Mouse (Mus musculus) c-Kit-positive CD71-positive TER-119-positive erythroid progenitor cells, embryonic 14.5 days (primary cell): Measurements from ENCODE around the gene Swsap1.
A peak's percentile ranks its signal among the peaks of the same experiment; 100 is the strongest.

Experiments used
- DNase-seq: peaks from one replicate; pipeline ENCODE4 v3.0.0-alpha.2; 2013; ENCODE audit warnings: low spot score

Swsap1 gene

DNA sequence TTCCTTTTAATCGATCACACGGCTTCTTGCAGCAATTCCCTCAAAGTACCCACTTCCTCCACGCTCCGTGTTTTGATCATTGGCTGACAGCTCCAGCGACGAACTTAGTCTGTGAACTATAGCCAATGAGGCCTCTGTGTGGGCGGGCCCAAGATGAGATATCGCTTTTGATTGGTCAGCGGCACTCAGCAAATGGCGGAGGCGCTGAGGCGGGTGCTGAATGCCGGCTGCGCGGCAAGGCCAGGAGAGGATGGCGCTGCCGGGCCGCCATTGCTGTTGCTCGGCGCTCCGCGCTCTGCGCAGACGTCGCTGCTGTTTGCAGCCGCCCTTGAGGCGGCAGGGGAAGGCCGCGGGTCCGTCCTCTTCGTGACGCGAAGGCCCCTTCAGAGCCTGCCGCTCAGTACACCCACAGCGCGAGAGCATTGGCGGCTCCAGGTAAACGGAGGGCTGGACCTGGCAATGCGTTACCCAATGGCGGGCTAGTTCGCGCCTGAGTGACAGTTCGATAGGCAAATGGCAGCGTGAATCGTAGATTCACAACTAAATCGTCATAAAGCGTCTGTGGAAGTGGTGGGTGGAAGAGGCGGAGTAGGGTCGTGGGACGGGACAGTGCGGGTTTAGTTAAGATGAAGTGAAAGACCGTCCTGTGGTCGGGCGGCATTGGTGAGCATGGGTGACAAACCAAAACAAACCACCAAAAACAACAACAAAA is at the start of gene Swsap1:
Gene Swsap1, plus strand, starts transcription at position 186 of the 712 bp plus-strand sequence.
- peak; percentile 99 for DNase-seq

- no peak for DNase-seq
These were observed 47.3 kb upstream of the Swsap1 start for GRCm38 (mm10) chr9:21908216-21908615.

DNA sequence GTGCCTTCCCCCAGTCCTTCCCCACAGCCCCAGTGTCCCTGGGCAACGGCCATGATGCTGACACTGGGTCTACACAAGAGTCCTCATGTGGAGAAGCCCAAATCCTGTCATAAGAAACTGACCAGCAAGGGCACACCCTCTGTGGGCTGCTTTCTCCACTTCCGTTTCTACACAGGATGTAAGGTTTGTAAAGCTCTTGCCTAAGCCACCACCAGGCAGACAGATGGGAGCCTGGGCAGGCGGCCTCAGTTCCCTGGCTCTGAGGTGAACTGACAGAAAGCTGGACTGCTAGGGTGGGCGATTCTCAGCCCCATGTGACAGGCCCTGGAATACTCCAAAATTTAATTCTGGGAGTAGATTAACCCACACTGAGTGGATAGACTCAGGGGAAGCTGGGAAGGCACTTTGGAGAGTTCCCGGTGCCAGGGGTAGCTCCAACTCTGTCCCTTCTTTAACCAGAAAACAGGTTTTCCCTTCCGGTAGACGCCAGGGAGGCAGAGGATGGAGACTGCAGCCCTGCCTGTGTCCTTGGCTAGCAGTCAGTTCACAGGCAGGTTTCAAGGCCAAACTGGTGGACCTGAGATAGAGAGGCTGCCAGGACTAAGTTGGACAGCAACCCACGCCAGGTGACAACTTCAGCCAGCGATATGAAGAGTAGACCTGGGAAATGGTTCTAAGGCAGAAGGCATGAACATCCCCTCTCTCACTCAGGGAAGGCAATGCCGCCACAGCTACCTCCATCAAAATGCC is 45.9 kb upstream of the Swsap1 start:
- no peak for DNase-seq

DNA sequence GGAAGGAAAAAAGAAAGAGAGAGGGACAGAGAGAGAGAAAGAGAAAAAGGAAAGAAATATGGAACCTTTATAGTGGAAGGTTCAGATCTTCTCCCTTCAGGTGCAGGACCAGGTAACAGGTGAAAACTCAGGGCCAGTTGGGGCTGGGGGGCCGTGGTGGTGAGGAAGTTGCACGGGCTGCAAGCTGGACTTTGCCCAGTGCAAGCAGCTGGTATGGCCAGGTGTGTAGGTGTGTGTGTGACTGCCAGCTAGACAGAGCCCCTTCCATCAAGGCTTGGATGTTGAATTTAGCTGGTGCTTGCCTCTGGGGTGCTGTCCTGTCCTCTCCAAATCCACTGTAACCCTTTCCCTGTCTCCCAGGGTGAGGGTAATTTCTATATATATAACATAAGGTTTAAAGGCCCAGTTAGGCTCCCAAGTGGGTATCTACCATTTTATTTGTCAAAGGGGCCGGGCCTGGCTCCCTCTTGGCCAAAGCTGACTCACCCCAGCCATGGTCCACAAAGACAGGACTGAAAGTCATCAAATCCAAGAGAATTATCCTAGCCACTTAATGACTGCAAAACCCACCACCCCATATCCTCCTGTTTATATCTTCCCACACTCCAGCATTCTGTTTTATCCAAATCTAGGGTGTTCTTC is 38.6 kb upstream of the Swsap1 start:
- DNase-seq = no peak

GRCm38 (mm10) chr9:21917493-21918034 is 38.0 kb upstream of the Swsap1 start:
- no peak for DNase-seq

DNA sequence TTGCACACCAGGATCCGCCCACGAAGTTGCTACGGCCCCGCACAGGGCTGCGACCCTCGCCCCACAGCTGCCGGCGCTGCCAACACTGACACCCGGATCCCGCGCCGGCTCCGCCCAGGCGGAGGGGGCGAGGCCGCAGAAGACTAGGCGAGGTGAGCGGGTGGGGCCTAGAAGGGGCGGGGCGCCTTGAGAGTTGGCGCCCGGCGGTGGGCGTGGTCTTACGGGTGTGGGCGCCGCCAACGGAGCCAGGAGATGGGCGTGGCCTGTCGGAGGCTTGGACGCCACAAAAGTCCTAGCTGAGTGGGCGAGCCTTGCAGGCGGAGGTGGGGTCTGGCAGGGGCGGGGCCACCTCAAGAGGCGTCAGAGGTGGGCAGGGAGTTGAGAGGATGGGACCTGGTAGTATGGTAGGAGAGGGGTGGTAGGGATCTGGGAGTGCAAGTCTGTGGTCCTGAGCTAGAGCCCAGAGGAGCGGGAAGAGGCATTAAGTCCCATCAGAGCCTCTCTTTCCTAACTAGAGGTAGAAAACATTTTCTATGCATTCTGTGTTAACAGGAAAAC is 37.4 kb upstream of the Swsap1 start, which contains the start of gene Rab3d:
Gene Rab3d, minus strand, starts transcription at position 158 of the 558 bp plus-strand sequence.
- peak; percentile 95 for DNase-seq

GRCm38 (mm10) chr9:21918692-21919384 is 36.7 kb upstream of the Swsap1 start:
- no peak for DNase-seq

DNA sequence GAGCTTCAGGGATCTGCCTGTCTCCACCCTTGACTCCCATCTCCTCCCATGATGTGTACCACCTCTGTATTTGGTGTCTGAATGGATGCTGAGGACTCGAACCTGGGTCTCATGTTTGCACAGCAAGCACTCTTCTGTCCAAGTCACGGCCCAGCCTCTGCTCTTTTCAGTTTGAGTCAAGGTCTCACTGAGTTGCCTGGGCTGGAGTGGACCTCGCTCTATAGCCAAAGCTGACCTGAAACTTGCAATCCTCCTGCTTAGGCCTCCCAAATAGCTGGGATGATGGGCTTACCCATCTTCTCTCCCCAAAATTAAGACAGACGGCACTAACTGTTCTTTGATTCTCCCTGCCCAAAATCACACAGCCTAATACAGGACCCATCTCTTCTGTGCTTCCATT is 32.5 kb upstream of the Swsap1 start:
- no peak for DNase-seq

- DNase-seq = no peak
These were observed 32.0 kb upstream of the Swsap1 start for GRCm38 (mm10) chr9:21923490-21924098.

GRCm38 (mm10) chr9:21924099-21924493 is 31.5 kb upstream of the Swsap1 start:
- peak; percentile 31 for DNase-seq

DNA sequence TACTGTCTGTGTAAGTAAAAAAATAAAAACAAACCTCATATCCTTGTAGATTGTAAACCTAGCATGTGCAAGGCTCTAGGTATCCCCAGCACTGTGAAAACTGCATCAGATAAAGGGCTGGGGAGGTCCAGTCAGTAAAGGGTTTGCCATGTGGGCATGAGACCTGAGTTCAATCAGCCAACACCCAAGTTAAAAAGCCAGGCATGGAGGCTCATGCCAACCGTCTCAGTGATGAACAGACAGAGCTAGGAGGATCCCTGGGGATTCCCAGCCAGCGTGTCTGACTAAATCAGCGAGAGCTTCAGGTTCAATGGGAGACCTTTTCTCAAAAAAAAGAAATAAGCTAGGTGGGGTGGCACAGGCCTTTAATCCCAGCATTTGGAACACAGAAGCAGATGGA is 30.5 kb upstream of the Swsap1 start:
- DNase-seq = no peak

DNA sequence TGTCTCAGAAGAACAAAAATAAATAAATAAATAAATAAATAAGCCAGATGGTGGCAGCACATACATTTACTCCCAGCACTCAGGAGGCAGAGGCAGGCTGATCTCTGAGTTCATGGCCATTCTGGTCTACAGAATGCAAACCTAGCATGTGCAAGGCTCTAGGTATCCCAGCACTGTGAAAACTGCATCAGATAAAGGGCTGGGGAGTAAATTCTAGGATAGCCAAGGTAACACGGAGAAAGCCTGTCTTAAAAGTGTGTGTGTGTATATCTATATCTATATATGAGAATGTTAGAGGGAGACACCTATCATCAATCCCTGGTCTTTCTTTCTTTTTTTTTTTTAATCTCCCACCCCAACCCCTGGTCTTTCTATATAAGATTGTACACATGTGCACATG is 30.0 kb upstream of the Swsap1 start:
- no peak for DNase-seq

DNA sequence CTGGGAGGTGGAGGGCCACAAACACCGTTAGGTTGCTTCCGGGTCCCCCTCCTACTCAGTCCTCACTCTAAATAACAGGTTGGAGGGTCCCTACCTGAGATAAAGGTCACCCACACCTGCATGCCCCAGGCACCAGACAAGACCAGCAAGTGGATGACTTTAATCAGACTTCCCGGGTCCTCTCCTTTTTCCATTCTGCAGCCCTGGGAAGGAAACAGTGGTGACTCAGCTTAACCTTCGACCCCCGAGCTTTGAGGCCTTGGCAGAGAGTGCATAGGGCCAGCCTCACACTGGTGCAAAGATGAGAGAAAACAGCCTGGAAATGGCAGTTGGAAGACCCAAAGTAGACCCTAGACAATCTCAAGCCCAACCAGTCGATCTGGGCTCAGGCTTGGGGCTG is 29.4 kb upstream of the Swsap1 start:
- DNase-seq = no peak

GRCm38 (mm10) chr9:21926784-21927183 is 28.8 kb upstream of the Swsap1 start:
- DNase-seq = no peak

- peak; percentile 47 for DNase-seq
These were observed 28.3 kb upstream of the Swsap1 start, which contains the start of the genes Ccdc159 and Tmem205 for GRCm38 (mm10) chr9:21927208-21927753. Gene Ccdc159 (plus strand): TSS chr9:21927471. Gene Tmem205 (minus strand): TSS chr9:21927556.

DNA sequence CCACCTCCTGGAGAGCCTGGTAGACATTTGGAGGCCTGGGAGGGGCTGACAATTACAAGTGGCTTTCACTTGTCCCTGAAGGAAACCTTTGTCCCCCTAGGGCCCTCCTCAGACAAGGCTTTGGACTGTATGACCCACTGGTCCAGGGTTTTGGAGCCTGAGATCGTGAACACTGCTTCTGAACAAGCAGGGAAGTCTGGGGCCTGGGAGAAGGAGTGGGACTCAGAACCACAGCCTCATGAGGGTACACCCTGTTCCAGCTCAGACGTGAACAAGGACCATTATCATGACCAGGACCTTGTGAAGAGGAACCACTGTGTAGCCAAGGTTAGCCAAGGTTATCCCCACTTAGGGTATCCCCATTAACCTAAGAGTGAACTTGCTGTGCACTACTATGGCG is 26.3 kb upstream of the Swsap1 start:
- no peak for DNase-seq

DNA sequence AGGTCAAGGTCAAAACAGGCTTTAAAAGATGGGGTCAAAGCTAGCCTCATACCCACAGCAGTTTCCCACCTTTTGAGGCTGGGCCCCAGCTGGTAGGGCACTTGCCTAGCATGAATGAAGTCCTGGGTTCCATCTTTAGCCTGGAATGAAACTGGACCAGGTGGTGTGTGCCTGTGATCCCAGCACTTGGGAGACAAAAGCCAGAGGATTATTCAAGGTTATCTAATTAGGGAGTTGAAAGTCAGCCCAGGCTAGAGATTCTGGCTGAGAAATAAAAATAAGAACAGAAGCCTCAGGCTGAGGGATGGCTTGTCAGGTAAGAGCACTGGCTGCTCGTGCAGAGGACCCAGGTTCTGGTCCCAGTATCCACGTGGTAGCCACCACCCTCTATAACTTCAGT is 23.5 kb upstream of the Swsap1 start:
- DNase-seq = no peak

GRCm38 (mm10) chr9:21932445-21933137 is 23.0 kb upstream of the Swsap1 start:
- no peak for DNase-seq

DNA sequence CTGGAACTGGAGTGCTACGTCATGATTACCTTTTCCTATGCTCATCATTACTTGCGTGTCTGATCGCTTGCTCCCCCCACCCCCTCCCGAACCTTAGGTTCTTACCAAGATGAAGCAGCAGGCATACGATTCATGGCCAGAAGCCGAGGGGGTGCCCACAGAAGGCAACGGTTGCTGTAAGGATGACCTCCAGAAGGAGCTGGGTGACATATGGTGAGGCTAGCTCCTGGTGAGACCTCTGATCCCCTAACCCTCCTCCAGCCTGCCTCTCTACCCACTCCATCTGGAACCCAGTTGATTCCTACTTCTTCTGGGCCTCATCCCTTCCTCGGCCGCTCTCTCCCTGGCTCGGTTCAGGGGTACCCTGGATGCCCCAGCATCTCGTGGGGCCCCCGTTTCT is 21.5 kb upstream of the Swsap1 start:
- DNase-seq = no peak

DNA sequence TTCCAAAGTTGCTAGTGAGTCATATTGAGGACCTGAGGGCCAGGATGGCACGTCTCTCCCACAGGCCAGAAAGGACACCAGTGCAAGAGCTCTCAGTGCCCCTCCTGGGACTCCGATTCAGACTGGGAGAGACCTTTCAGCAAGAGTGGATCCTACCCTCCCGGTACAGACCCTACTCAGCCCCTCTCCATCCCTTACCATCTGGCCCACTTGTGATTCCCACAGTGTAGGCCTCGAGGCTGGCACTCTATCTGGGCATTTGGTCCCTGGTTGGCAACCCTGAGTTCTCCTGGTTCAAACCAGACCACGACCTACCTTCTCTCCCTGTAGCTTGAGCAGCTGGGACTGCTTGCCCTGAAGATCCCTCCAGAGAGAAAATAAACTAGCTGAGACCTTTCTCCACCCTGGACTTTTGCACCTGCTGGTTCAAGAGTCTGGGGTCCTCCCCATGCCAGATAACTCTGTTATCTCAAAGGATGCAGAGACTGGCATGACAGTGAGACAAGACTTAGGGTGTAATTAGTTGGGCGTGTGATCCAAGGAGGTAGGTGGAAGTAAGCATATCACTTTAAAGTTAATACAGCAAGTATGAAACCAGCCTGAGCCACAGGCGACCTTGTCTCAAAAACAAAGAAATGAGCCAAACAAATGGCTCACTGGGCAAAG is 20.0 kb upstream of the Swsap1 start:
- no peak for DNase-seq
